ENCODE assay signal across 23 mouse cellular contexts in the genomic region with DNA sequence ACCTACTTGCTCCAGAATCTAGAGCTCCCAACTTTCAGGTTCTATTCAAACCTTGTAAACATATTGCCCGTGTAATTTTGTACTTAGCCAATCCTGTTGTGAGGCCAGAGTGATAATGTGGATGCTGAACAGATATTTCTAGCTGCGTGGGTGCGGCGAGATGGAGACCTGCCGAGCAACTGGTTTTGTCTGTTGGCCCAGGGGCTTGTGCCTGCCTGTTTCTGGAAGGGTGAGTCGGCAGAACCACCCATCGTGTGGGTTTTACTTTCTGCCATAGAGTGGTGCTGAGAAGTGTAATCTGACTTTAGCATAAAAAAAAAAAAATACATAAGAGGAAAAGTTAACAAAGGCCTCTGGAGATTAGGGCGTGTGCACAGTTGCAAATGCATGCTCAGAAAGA. TPM values are rescaled to one million over a fixed set of nuclear protein-coding genes. Genes with fewer than 3 reads are reported as not detected.
A peak's percentile ranks its signal among the peaks of the same experiment; 100 is the strongest.
DNase-seq lines count a peak whose midpoint lies in the region; ATAC-seq and TF ChIP-seq lines count a peak whose summit lies in the region.
"Had no signal": no experiment of that assay in that cellular context is flagged by ENCODE, and none has a peak within 500 bp of the region (broad histone marks: within the 10 kb centered on the region; RNA-seq: fewer than 3 reads in every experiment).

No protein-coding gene starts in this region.

- peak; percentile 39 to 75 for DNase-seq in urinary bladder, adult 18-20 months (ENCODE audit: low spot score in 2 of 2)
- no peak for DNase-seq in urinary bladder, postnatal 10 days (ENCODE audit: low spot score)
- peak; percentile 17 for DNase-seq in layer of hippocampus, adult 9-10 months (ENCODE audit: low spot score)
- no peak for DNase-seq in stomach, postnatal 0 days (ENCODE audit: low spot score)
- DNase-seq in liver, postnatal 0 days, result no peak
- no peak for DNase-seq in heart, embryonic 10.5 days (ENCODE audit: low spot score)
- no peak for DNase-seq in right cerebral cortex, postnatal 25 days
- DNase-seq: adrenal gland, adult 2 months; cerebellum, adult 18-20 months; gastrocnemius, postnatal 25 days; heart, adult 2 months; heart, postnatal 36 days; kidney, adult 11 months; kidney, postnatal 4 days; lung, postnatal 36 days; thymus, postnatal 4 days had no signal

- ATAC-seq in stomach, postnatal 0 days (ENCODE audit: low FRiP score, low TSS enrichment), result no peak
- ATAC-seq in liver, postnatal 0 days, result no peak
- ATAC-seq: forebrain, embryonic 14.5 days had no signal

- 63% methylated on average over 8 of the region's 8 CpGs for WGBS in stomach, postnatal 0 days
- 68% methylated on average over 8 of the region's 8 CpGs for WGBS in liver, postnatal 0 days (ENCODE audit: insufficient replicate concordance)
- WGBS in heart, embryonic 10.5 days, result 80% methylated on average over 8 of the region's 8 CpGs

- H3K4me2 ChIP-seq in stomach, postnatal 0 days (replicated peaks; ENCODE audit: low read depth), result no peak overlapping the region
- no peak overlapping the region for H3K4me2 ChIP-seq in liver, postnatal 0 days (ENCODE audit: low read depth, low read length)
- H3K4me2 ChIP-seq: embryonic facial prominence, embryonic 13.5 days; hindbrain, embryonic 13.5 days; kidney, embryonic 15.5 days; limb, embryonic 15.5 days; lung, embryonic 15.5 days had no signal

- H3K9me3 ChIP-seq in stomach, postnatal 0 days (ENCODE audit: control insufficient read depth, low read length), result no peaks in the 10 kb centered on the region
- no peaks in the 10 kb centered on the region for H3K9me3 ChIP-seq in liver, postnatal 0 days (ENCODE audit: low read length)
- H3K9me3 ChIP-seq in heart, embryonic 10.5 days, result no peaks in the 10 kb centered on the region
- H3K9me3 ChIP-seq: embryonic facial prominence, embryonic 13.5 days; hindbrain, embryonic 13.5 days; kidney, embryonic 15.5 days; limb, embryonic 15.5 days; lung, embryonic 15.5 days had no signal

- H3K27me3 ChIP-seq in stomach, postnatal 0 days (ENCODE audit: control insufficient read depth, insufficient read depth, low read length), result no peaks in the 10 kb centered on the region
- H3K27me3 ChIP-seq in liver, postnatal 0 days (ENCODE audit: insufficient read depth, low read length), result no peaks in the 10 kb centered on the region
- H3K27me3 ChIP-seq in heart, embryonic 10.5 days (ENCODE audit: insufficient read depth, poor library complexity, severe bottlenecking), result no peaks in the 10 kb centered on the region
- H3K27me3 ChIP-seq: embryonic facial prominence, embryonic 13.5 days; hindbrain, embryonic 13.5 days; kidney, embryonic 15.5 days; limb, embryonic 15.5 days; lung, embryonic 15.5 days had no signal

- H3K4me3 ChIP-seq in stomach, postnatal 0 days (ENCODE audit: low read depth, low read length), result no peak overlapping the region
- H3K4me3 ChIP-seq in liver, postnatal 0 days (ENCODE audit: low read depth, low read length), result no peak overlapping the region
- H3K4me3 ChIP-seq in heart, embryonic 10.5 days, result no peak overlapping the region
- H3K4me3 ChIP-seq: embryonic facial prominence, embryonic 13.5 days; heart, adult 2 months; hindbrain, embryonic 13.5 days; kidney, embryonic 15.5 days; limb, embryonic 15.5 days; lung, embryonic 15.5 days had no signal

- no peak overlapping the region; the same call in 1 of the 2 replicates for H3K27ac ChIP-seq in stomach, postnatal 0 days (replicated peaks)
- no peak overlapping the region for H3K27ac ChIP-seq in liver, postnatal 0 days (ENCODE audit: low read depth)
- H3K27ac ChIP-seq in heart, embryonic 10.5 days, result no peak overlapping the region
- H3K27ac ChIP-seq: embryonic facial prominence, embryonic 13.5 days; heart, adult 2 months; hindbrain, embryonic 13.5 days; kidney, embryonic 15.5 days; limb, embryonic 15.5 days; liver, embryonic 14.5 days; lung, embryonic 15.5 days had no signal

- H3K36me3 ChIP-seq in stomach, postnatal 0 days (ENCODE audit: control insufficient read depth, insufficient read depth, low read length), result no peaks in the 10 kb centered on the region
- H3K36me3 ChIP-seq in liver, postnatal 0 days (replicated peaks; ENCODE audit: insufficient read depth, low read length), result no peaks in the 10 kb centered on the region
- no peaks in the 10 kb centered on the region for H3K36me3 ChIP-seq in heart, embryonic 10.5 days
- H3K36me3 ChIP-seq: embryonic facial prominence, embryonic 13.5 days; hindbrain, embryonic 13.5 days; kidney, embryonic 15.5 days; limb, embryonic 15.5 days; lung, embryonic 15.5 days had no signal

- no peaks in the 10 kb centered on the region for H3K4me1 ChIP-seq in stomach, postnatal 0 days (replicated peaks; ENCODE audit: control insufficient read depth, insufficient read depth)
- no peaks in the 10 kb centered on the region for H3K4me1 ChIP-seq in liver, postnatal 0 days (ENCODE audit: insufficient read depth)
- no peaks in the 10 kb centered on the region for H3K4me1 ChIP-seq in heart, embryonic 10.5 days
- H3K4me1 ChIP-seq: embryonic facial prominence, embryonic 13.5 days; hindbrain, embryonic 13.5 days; kidney, embryonic 15.5 days; limb, embryonic 15.5 days; lung, embryonic 15.5 days had no signal

- TF ChIP-seq CTCF in stomach, postnatal 0 days (IDR thresholded peaks at IDR 0.05; ENCODE audit: low read depth), result no peak
- no peak for TF ChIP-seq CTCF in liver, postnatal 0 days (IDR thresholded peaks at IDR 0.05; ENCODE audit: low read depth)

- TF ChIP-seq EP300 in stomach, postnatal 0 days (optimal IDR thresholded peaks at IDR 0.05), result peak; percentile 48
- TF ChIP-seq EP300 in liver, postnatal 0 days (IDR thresholded peaks at IDR 0.05; ENCODE audit: low read depth), result no peak

- no peak overlapping the region for H3K9ac ChIP-seq in stomach, postnatal 0 days (ENCODE audit: low read length)
- H3K9ac ChIP-seq in liver, postnatal 0 days (replicated peaks), result no peak overlapping the region
- H3K9ac ChIP-seq: embryonic facial prominence, embryonic 13.5 days; hindbrain, embryonic 13.5 days; kidney, embryonic 15.5 days; limb, embryonic 15.5 days; liver, embryonic 14.5 days; lung, embryonic 15.5 days had no signal

RNA-seq across cellular contexts. Expression of a gene that starts 40.3 kb away (rescaled TPM):
- 21.2 and 21.3 TPM in 2 replicates for polyA plus RNA-seq in stomach, postnatal 0 days (2015; fragmentation: Nextera tagmentation; extraction: Ambion mirVana)
- polyA plus RNA-seq in liver, postnatal 0 days (2015; fragmentation: Nextera tagmentation; extraction: Ambion mirVana), result 7.1 and 8.0 TPM in 2 replicates
- polyA plus RNA-seq in heart, embryonic 10.5 days (2016; fragmentation: Nextera tagmentation; extraction: Ambion mirVana), result 10.7 and 16.7 TPM in 2 replicates

Comparison
In these comparisons a context has a peak if more than half of its experiments do, and no peak if none do; other contexts are left out.
1. DNase-seq: peak in urinary bladder, adult 18-20 months (2 of 2) and layer of hippocampus, adult 9-10 months (single experiment); none in urinary bladder, postnatal 10 days (single experiment), stomach, postnatal 0 days (single experiment), liver, postnatal 0 days (single experiment), heart, embryonic 10.5 days (single experiment) and right cerebral cortex, postnatal 25 days (single experiment).